Mouse (Mus musculus): ENCODE data around the gene Zfp810.

- TF ChIP-seq CTCF (conservative IDR thresholded peaks at IDR 0.05; ENCODE audit: insufficient read depth, insufficient read length, low read depth, low read length) (no peak), POLR2A (IDR thresholded peaks at IDR 0.05; ENCODE audit: low read depth, low read length) (no peak)
These were observed 48.5 kb upstream of the Zfp810 start for GRCm38 (mm10) chr9:22355919-22356318.

Data from kidney, adult 2 months (tissue).